Mouse (Mus musculus): ENCODE measurements at regions not wholly inside any gene's neighbourhood (a gene's known extent, or its start where the extent isn't known, plus 50 kb on each side); places are given as distances from the start of the nearest gene placed in this dataset.

- no peak overlapping the region for H3K4me2 ChIP-seq
- ATAC-seq (replicated peaks; ENCODE audit: insufficient number of reproducible peaks, low FRiP score, low TSS enrichment) = no peak
- 0 out of 2 replicates have a peak, but pooled peaks cover 4% of the 10 kb centered on the region for H3K4me1 ChIP-seq (ENCODE audit: control insufficient read depth, insufficient read depth, low read length)
- no peaks in the 10 kb centered on the region for H3K36me3 ChIP-seq (ENCODE audit: control insufficient read depth, insufficient read depth, low read length)
- peaks cover 4% of the 10 kb centered on the region; the same call in 1 of the 2 replicates for H3K27me3 ChIP-seq (ENCODE audit: control insufficient read depth, insufficient read depth, low read length)
- H3K27ac ChIP-seq (ENCODE audit: low read depth, low read length) = no peak overlapping the region
- 39% methylated on average over 6 of the region's 6 CpGs for WGBS (ENCODE audit: insufficient replicate concordance)
- H3K9ac ChIP-seq (ENCODE audit: low read depth, low read length) = no peak overlapping the region
- H3K4me3 ChIP-seq (ENCODE audit: low read depth, low read length) = no peak overlapping the region
- H3K9me3 ChIP-seq (replicated peaks; ENCODE audit: control insufficient read depth, low read length) = no peaks in the 10 kb centered on the region
Measured at GRCm38 (mm10) chr1:90347032-90347431, 143.3 kb downstream of the Ackr3 start.

GRCm38 (mm10) chr1:90349611-90350010, 145.8 kb downstream of the Ackr3 start:
- H3K9me3 ChIP-seq (replicated peaks; ENCODE audit: control insufficient read depth, low read length) = no peaks in the 10 kb centered on the region
- no peak overlapping the region for H3K27ac ChIP-seq (ENCODE audit: low read depth, low read length)
- H3K4me3 ChIP-seq (ENCODE audit: low read depth, low read length) = no peak overlapping the region
- peaks cover 4% of the 10 kb centered on the region; the same call in 1 of the 2 replicates for H3K27me3 ChIP-seq (ENCODE audit: control insufficient read depth, insufficient read depth, low read length)
- no peak overlapping the region for H3K9ac ChIP-seq (ENCODE audit: low read depth, low read length)
- no peak overlapping the region for H3K4me2 ChIP-seq
- peaks cover 7% of the 10 kb centered on the region; the same call in 1 of the 2 replicates for H3K4me1 ChIP-seq (ENCODE audit: control insufficient read depth, insufficient read depth, low read length)
- no peaks in the 10 kb centered on the region for H3K36me3 ChIP-seq (ENCODE audit: control insufficient read depth, insufficient read depth, low read length)
- WGBS (ENCODE audit: insufficient replicate concordance) = 43% methylated on average over 6 of the region's 6 CpGs
- no peak for ATAC-seq (replicated peaks; ENCODE audit: insufficient number of reproducible peaks, low FRiP score, low TSS enrichment)

- Histone ChIP-seq H3K4me1 (ENCODE audit: control insufficient read depth, insufficient read depth, low read length) (peaks cover 7% of the 10 kb centered on the region; the same call in 1 of the 2 replicates), H3K27ac (ENCODE audit: low read depth, low read length) (no peak overlapping the region), H3K27me3 (ENCODE audit: control insufficient read depth, insufficient read depth, low read length) (no peaks in the 10 kb centered on the region), H3K9me3 (replicated peaks; ENCODE audit: control insufficient read depth, low read length) (no peaks in the 10 kb centered on the region), H3K36me3 (ENCODE audit: control insufficient read depth, insufficient read depth, low read length) (no peaks in the 10 kb centered on the region), H3K9ac (ENCODE audit: low read depth, low read length) (no peak overlapping the region), H3K4me2 (no peak overlapping the region), H3K4me3 (ENCODE audit: low read depth, low read length) (no peak overlapping the region)
- WGBS (ENCODE audit: insufficient replicate concordance) = 20% methylated on average over 7 of the region's 7 CpGs
- no peak for ATAC-seq (replicated peaks; ENCODE audit: insufficient number of reproducible peaks, low FRiP score, low TSS enrichment)
Measured at GRCm38 (mm10) chr1:90353325-90353724, 149.5 kb downstream of the Ackr3 start.

GRCm38 (mm10) chr1:90356567-90356966, 152.8 kb downstream of the Ackr3 start:
- WGBS (ENCODE audit: insufficient replicate concordance) = 79% methylated on average over 3 of the region's 3 CpGs
- no peak for ATAC-seq (replicated peaks; ENCODE audit: insufficient number of reproducible peaks, low FRiP score, low TSS enrichment)
- peaks cover 6% of the 10 kb centered on the region; the same call in 1 of the 2 replicates for H3K4me1 ChIP-seq (ENCODE audit: control insufficient read depth, insufficient read depth, low read length)
- no peak overlapping the region for H3K9ac ChIP-seq (ENCODE audit: low read depth, low read length)
- no peak overlapping the region for H3K4me3 ChIP-seq (ENCODE audit: low read depth, low read length)
- H3K9me3 ChIP-seq (replicated peaks; ENCODE audit: control insufficient read depth, low read length) = no peaks in the 10 kb centered on the region
- no peaks in the 10 kb centered on the region for H3K36me3 ChIP-seq (ENCODE audit: control insufficient read depth, insufficient read depth, low read length)
- no peak overlapping the region for H3K27ac ChIP-seq (ENCODE audit: low read depth, low read length)
- no peak overlapping the region for H3K4me2 ChIP-seq
- H3K27me3 ChIP-seq (ENCODE audit: control insufficient read depth, insufficient read depth, low read length) = no peaks in the 10 kb centered on the region

- Histone ChIP-seq H3K9ac (ENCODE audit: low read depth, low read length) (no peak overlapping the region), H3K36me3 (ENCODE audit: control insufficient read depth, insufficient read depth, low read length) (no peaks in the 10 kb centered on the region), H3K4me2 (no peak overlapping the region), H3K4me1 (ENCODE audit: control insufficient read depth, insufficient read depth, low read length) (peaks cover 2% of the 10 kb centered on the region; the same call in 1 of the 2 replicates), H3K27ac (ENCODE audit: low read depth, low read length) (no peak overlapping the region), H3K9me3 (replicated peaks; ENCODE audit: control insufficient read depth, low read length) (no peaks in the 10 kb centered on the region), H3K4me3 (ENCODE audit: low read depth, low read length) (no peak overlapping the region), H3K27me3 (ENCODE audit: control insufficient read depth, insufficient read depth, low read length) (no peaks in the 10 kb centered on the region)
- ATAC-seq (replicated peaks; ENCODE audit: insufficient number of reproducible peaks, low FRiP score, low TSS enrichment) = no peak
Measured at GRCm38 (mm10) chr1:90357391-90357790, 153.6 kb downstream of the Ackr3 start.

- H3K4me1 ChIP-seq (ENCODE audit: control insufficient read depth, insufficient read depth, low read length) = no peaks in the 10 kb centered on the region
- H3K36me3 ChIP-seq (ENCODE audit: control insufficient read depth, insufficient read depth, low read length) = no peaks in the 10 kb centered on the region
- H3K27me3 ChIP-seq (ENCODE audit: control insufficient read depth, insufficient read depth, low read length) = no peaks in the 10 kb centered on the region
- no peaks in the 10 kb centered on the region for H3K9me3 ChIP-seq (replicated peaks; ENCODE audit: control insufficient read depth, low read length)
- WGBS (ENCODE audit: insufficient replicate concordance) = 72% methylated on average over 2 of the region's 2 CpGs
- H3K4me3 ChIP-seq (ENCODE audit: low read depth, low read length) = no peak overlapping the region
- no peak overlapping the region for H3K4me2 ChIP-seq
- ATAC-seq (replicated peaks; ENCODE audit: insufficient number of reproducible peaks, low FRiP score, low TSS enrichment) = no peak
- H3K9ac ChIP-seq (ENCODE audit: low read depth, low read length) = no peak overlapping the region
- H3K27ac ChIP-seq (ENCODE audit: low read depth, low read length) = no peak overlapping the region
Measured at GRCm38 (mm10) chr1:90358971-90359370, 155.2 kb downstream of the Ackr3 start.

- no peak overlapping the region for H3K4me2 ChIP-seq
- no peaks in the 10 kb centered on the region for H3K9me3 ChIP-seq (replicated peaks; ENCODE audit: control insufficient read depth, low read length)
Measured at GRCm38 (mm10) chr1:90360065-90360464, 156.3 kb downstream of the Ackr3 start.

GRCm38 (mm10) chr1:90364444-90364843, 160.7 kb downstream of the Ackr3 start:
- H3K27ac ChIP-seq (ENCODE audit: low read depth, low read length) = no peak overlapping the region
- no peak overlapping the region for H3K4me3 ChIP-seq (ENCODE audit: low read depth, low read length)
- H3K27me3 ChIP-seq (ENCODE audit: control insufficient read depth, insufficient read depth, low read length) = no peaks in the 10 kb centered on the region
- H3K36me3 ChIP-seq (ENCODE audit: control insufficient read depth, insufficient read depth, low read length) = no peaks in the 10 kb centered on the region
- WGBS (ENCODE audit: insufficient replicate concordance) = 78% methylated on average over 4 of the region's 4 CpGs
- no peaks in the 10 kb centered on the region for H3K9me3 ChIP-seq (replicated peaks; ENCODE audit: control insufficient read depth, low read length)
- no peak overlapping the region for H3K9ac ChIP-seq (ENCODE audit: low read depth, low read length)
- no peaks in the 10 kb centered on the region for H3K4me1 ChIP-seq (ENCODE audit: control insufficient read depth, insufficient read depth, low read length)
- no peak overlapping the region for H3K4me2 ChIP-seq
- no peak for ATAC-seq (replicated peaks; ENCODE audit: insufficient number of reproducible peaks, low FRiP score, low TSS enrichment)

More at GRCm38 (mm10) chr1:90360065-90360464, 156.3 kb downstream of the Ackr3 start:
- ATAC-seq (replicated peaks; ENCODE audit: insufficient number of reproducible peaks, low FRiP score, low TSS enrichment) = no peak
- Histone ChIP-seq H3K4me1 (ENCODE audit: control insufficient read depth, insufficient read depth, low read length) (no peaks in the 10 kb centered on the region), H3K36me3 (ENCODE audit: control insufficient read depth, insufficient read depth, low read length) (no peaks in the 10 kb centered on the region), H3K4me3 (ENCODE audit: low read depth, low read length) (no peak overlapping the region), H3K27ac (ENCODE audit: low read depth, low read length) (no peak overlapping the region), H3K9ac (ENCODE audit: low read depth, low read length) (no peak overlapping the region), H3K27me3 (ENCODE audit: control insufficient read depth, insufficient read depth, low read length) (no peaks in the 10 kb centered on the region)
- 60% methylated on average over 3 of the region's 3 CpGs for WGBS (ENCODE audit: insufficient replicate concordance)

- Histone ChIP-seq H3K27me3 (ENCODE audit: control insufficient read depth, insufficient read depth, low read length) (no peaks in the 10 kb centered on the region), H3K4me3 (ENCODE audit: low read depth, low read length) (no peak overlapping the region), H3K4me1 (ENCODE audit: control insufficient read depth, insufficient read depth, low read length) (no peaks in the 10 kb centered on the region), H3K4me2 (no peak overlapping the region), H3K36me3 (ENCODE audit: control insufficient read depth, insufficient read depth, low read length) (no peaks in the 10 kb centered on the region), H3K9me3 (replicated peaks; ENCODE audit: control insufficient read depth, low read length) (no peaks in the 10 kb centered on the region), H3K9ac (ENCODE audit: low read depth, low read length) (no peak overlapping the region), H3K27ac (ENCODE audit: low read depth, low read length) (no peak overlapping the region)
- ATAC-seq (replicated peaks; ENCODE audit: insufficient number of reproducible peaks, low FRiP score, low TSS enrichment) = no peak
- WGBS (ENCODE audit: insufficient replicate concordance) = 43% methylated on average over 10 of the region's 10 CpGs
Measured at GRCm38 (mm10) chr1:90368581-90368980, 164.8 kb downstream of the Ackr3 start.
